Mouse (Mus musculus) gastrocnemius, postnatal 36 days (tissue): Measurements from ENCODE around the gene Klhl18. TPM values are rescaled to one million over a fixed set of nuclear protein-coding genes. Genes with fewer than 3 reads are reported as not detected.
"Not testable (repeated sequence)": the region's sequence is repeated elsewhere in the genome, so short reads cannot be mapped to it uniquely, and the experiment has no call there.

Source experiments
- DNase-seq, 2 experiments: peaks; one replicate each; pipeline ENCODE4 v3.0.0; 2022
- intact Hi-C: fragments of 180-260 bp; cut with DNase I; formaldehyde crosslinking; loops from one replicate; pipeline ENCODE4 v1.15.1; 2025
- total RNA-seq, 2 experiments: library from RNA; stranded (reverse); gene quantifications; 2 replicates each; pipeline ENCODE4 v1.2.3; 2021

Klhl18 gene
- total RNA-seq, 2 experiments from 2014 or later, result 6.6 to 7.9 TPM

DNA sequence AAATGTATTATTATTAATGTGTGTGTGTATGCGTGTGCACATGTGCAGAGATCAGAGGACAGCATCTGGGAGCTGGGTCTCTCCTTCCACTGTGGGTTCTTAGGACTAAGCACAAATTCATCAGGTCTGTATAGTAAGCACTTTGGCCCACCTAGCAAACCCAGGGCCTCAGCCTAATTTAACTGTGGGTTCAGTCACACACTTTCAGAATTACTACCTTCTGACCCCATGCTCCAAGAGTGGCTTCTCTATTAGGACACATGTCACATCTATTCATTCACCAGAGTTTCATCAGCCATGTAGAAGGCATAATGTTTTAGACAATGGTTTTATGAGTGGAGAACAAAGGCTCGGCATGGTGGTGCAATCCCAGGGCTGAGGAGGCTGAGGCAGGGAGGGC is 43.4 kb downstream of the Klhl18 start:
- intact Hi-C loops, result no loop called here

DNA sequence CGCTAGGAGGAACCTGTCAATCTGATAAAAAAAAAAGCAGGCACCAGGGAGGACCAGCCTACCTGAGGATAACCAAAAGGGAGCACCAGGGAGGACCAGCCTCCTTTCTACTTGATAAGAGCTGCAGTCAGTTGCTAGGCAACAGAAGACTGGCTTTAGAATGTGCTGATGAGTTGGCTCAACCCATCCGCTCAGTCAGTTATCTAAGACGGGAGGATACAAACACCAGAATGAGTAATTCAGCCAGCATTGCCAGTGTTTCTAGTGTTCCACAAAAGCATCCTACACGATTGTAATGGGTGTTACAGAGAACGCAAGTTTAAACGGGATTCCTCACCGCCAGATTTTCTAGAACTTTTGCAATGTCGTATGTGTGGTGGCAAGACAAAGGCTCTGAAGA is 45.3 kb downstream of the Klhl18 start:
- intact Hi-C loops, result no loop called here
- no peak for DNase-seq

More for the DNA sequence above, 43.4 kb downstream of the Klhl18 start:
- DNase-seq, result no peak

DNA sequence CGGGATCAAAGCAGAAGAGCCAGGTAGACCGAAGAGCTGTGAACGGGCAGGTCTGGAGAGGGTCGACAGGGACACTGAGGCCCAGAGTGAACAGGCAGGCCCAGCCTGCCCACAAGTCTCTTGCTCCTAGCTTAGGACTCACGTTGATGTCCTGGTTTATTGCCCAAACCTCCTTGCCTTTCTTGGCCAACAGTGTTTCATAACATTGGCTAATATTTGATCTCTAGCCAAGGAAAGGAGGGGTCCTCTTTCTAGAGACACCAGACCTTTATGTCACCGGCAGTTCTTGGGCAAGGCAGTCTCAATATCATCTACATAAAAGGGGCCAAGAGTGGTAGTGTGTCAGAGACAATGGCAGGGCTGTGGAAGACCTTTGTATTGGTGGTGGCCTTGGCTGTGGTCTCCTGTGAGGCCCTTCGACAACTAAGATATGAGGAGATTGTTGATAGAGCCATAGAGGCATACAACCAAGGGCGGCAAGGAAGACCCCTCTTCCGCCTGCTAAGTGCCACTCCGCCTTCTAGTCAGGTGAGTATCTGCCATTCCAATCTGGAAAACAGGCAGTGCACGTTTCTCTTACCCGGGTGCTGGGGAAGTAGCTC is 56.9 kb downstream of the Klhl18 start, which contains the start of gene Ngp:
Ngp (plus strand) TSS at position 237 of the 602 bp plus-strand sequence.
- DNase-seq, result no peak
- intact Hi-C loops, result loop anchor here (10.0 kb wide), 1 partner anchor 445 kb away; no protein-coding TSS in a partner anchor

DNA sequence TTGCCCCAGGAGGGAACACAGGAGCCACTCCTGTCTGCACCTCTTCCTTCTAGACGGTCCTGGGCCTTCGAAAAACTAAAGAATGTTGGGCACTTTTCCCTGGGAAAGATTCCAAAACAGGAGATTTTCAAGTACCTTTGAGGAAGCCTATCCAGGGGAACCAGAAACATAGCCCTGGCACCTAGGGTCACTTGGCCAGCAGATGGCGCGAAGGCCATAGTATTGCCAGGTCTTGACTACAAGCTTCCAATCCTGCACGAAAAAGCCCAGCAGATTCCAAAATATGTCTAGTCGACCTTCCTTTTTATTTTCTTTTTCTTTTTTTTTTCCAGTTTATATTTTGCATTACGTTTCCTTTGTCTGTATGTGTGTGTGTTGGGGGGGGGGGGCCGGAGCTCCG is 62.7 kb downstream of the Klhl18 start:
- intact Hi-C loops, result loop anchor here (2.0 to 10.0 kb wide), 3 partner anchors 219 to 451 kb away; no protein-coding TSS in a partner anchor
- no peak for DNase-seq

DNA sequence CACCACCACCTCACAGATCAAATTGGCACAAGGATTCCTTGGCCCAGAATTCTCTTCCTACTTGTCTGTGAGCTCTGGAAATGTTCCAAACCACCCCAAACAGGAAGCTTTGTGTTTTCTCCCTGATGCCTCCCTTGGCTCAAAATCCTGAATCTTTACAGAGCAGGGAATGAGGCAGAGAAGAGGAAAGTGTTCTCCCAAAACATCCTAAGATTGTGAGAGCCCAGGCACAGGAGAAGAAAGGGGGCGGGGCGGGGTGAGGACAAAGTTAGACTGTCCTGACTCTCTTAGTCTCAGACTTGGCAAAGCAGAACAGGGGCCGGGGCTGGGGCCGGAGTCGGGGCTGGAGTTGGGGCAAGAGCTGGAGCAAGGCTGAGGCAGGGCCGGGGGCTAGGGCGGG is 63.6 kb downstream of the Klhl18 start:
- intact Hi-C loops, result loop anchor here (2.0 to 10.0 kb wide), 3 partner anchors 219 to 452 kb away; no protein-coding TSS in a partner anchor
- no peak for DNase-seq

DNA sequence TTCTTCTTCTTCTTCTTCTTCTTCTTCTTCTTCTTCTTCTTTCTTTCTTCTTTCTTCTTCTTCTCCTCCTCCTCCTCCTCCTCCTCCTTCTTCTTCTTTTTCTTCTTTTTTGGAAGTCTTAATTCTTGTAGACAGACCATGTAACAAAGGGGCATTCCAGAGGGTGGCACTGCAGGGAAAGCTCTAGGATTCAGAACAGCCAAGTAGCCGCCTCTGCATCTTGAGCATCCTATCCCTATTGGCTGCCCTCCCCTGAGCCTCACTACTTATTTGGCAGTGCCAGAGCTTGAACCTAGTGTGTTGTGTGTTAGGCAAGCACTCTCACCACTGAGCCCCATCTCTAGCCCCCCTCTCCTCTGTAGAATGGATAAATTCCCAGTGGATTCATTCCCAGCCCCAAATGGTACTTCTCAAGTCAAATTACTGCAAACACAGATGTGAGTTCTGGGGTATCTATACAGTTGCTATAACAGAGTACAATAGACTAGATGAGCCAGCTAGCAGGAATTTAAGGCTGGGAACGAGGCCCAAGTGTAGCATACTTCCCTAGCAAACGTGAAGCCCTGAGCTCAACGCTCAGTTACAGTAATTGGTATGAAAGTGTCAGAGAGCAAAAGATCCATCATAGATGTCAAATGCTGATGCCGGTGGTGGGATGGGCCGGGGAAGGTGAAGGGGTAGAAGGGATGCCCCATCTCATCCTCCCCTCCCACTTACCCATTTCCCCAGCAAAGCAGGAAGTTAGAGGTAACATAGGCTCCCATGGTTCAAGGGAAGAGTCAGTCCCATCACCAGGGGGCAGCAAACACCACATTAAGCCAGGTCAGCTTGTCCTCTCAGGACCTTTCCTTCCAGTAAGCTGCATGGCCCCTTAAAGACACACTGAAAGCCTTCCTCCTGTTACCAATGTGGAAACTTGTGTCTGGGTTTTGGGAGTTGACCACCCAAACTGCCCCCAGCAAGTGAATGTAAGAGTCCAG is 65.3 kb downstream of the Klhl18 start:
- intact Hi-C loops, result loop anchor here (5.0 to 10.0 kb wide), 2 partner anchors 221 to 454 kb away; no protein-coding TSS in a partner anchor
- DNase-seq, result peak; percentile 73 to 83

DNA sequence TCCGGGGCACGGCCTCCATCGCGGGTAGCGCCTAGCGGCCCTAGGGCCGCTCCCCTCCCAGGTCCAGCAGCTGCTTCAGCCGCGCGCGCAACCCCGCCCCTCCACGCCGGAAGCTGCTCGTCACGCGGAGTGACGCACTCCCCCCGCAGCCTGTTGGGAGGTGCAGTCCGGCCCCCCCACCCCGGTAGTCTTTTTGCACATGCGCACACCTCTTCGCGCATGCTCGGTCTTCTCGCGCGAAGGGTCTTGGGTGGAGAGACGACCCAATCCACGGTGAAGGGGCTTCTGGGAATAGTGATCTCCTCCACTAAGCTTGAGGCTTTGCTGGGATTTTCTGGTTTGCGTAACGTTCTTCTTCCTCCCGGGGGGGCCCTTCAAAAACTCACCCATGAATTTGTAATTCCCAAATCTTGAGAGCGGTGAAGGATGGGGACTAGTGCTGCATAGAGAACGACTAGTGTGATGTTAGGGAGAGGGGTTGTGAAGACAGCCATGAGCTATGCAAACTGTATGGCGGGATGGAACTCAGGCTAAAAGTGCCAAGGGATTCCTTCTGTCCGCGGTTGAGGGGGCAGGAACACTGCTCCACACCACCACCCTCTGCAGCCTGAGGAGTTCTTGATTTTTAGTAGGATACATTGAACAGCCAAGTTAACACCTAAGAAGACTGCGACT is 68.3 kb downstream of the Klhl18 start, which contains the start of gene Ptpn23:
Ptpn23 (minus strand) TSS at position 115 of the 675 bp plus-strand sequence.
- intact Hi-C loops, result no loop called here

DNA sequence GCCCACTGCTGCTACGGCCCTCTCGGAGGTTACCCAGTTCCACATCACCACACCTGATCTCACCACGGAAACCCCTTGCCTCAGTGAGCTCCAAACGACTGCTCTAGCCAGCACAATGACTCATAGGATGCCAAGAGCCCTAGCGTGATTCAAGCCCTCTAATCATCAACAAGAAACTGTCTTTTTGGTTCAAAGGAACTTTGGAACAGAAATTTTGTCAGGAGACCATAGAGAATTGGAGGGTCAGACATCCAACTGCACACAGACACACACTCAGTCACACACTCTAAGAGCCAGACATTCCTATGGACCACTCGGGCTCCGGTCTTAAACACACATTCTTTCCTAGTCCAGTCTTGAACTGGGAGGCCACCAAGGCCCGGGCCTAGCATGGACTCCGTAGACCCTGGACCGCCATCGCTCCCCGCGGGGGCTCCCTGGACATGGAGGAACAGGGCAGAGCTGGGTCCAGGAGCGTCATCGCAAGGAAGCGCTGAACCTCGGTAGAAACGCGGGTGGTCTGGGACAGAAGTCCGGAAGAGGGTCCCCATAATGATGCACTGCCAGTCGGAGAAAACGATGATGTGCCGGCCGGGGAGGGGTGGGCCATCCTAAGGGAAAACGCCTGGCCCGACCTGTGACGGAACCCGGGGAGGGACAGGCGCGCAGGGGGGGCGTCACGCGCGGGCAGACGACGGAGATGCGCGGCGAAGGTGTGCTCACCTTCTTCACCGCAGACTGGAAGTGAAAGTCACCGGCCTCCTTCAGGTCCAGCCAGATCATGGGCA is 69.0 kb downstream of the Klhl18 start:
- peak in 1 of 2 experiments; percentile 14 for DNase-seq
- intact Hi-C loops, result no loop called here

More for the DNA sequence above, 68.3 kb downstream of the Klhl18 start, which contains the start of gene Ptpn23:
- DNase-seq, result peak; percentile 85 to 94

DNA sequence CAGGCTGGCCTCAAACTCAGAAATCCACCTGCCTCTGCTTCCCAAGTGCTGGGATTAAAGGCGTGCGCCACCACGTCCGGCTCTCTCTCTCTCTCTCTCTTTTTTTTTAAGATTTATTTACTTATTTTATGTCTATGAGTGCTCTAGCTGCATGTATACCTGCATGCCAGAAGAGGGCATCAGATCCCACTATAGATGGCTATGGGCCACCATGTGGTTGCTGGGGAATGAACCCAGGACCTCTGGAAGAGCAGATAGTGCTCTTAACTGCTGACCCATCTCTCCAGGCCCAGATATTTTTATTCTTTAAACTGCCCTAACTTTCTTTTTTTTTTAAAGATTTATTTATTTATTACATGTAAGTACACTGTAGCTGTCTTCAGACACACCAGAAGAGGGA is 73.3 kb downstream of the Klhl18 start:
- intact Hi-C loops, result not testable (repeated sequence)

DNA sequence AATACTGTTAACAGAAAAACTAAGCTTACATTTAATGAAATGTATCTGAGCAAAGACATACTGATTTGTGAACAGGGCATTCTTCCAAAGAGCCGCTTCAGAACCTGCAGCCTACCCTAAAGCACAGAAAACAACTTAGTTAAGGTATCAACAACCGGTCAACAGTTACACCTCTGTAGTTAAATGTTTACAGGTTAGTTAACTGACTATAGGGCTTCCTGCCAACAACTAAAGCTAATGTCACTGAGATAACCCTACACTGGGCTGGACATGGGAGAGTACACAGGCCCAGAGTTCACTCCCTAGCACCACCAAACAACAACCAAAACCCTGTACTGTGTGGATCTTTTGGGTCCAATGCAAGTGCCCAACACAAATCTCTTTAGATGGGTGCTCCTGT is 73.8 kb downstream of the Klhl18 start:
- intact Hi-C loops, result no loop called here

More for the DNA sequence above, 73.3 kb downstream of the Klhl18 start:
- DNase-seq, result not testable (repeated sequence)

DNA sequence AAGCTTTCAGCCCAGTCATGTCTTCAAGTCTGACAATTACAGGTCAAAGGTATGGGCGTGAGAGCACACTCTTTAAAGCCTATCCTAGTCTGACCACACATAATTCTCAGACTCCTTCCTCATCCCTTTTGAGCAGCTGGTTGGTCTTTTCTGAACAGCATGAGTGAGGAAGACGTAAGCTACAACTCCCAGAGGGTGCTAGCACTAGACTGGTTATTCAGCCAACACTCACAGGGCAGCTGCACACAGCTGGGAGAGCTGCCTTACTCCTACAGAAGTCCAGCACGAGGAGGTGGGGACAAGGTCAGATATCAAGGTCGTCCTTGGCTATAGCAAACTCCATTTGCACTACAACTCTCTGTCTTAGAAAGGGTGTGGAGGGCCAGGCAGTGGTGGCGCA is 75.8 kb downstream of the Klhl18 start:
- intact Hi-C loops, result no loop called here
- no peak for DNase-seq

More for the DNA sequence above, 73.8 kb downstream of the Klhl18 start:
- no peak for DNase-seq

DNA sequence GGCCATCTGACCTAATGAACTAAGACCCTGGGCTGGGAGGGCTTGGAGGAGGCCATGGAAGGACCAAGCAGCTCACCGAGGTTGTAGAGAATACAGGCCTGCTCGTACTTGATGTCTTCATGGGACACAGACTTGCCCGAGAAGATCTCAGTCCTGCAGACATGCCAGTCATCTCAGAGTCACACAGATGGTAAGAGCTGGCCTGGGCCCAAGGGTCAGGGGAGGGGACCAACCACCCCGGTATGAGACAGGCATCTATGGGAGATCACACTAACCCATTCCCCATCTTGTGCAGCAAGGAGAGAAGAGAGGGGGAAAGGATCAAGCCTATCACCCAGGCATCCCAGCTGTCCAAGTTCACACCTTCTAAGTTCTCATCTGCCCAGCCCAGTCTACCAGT is 83.2 kb downstream of the Klhl18 start:
- DNase-seq, result no peak
- intact Hi-C loops, result no loop called here

DNA sequence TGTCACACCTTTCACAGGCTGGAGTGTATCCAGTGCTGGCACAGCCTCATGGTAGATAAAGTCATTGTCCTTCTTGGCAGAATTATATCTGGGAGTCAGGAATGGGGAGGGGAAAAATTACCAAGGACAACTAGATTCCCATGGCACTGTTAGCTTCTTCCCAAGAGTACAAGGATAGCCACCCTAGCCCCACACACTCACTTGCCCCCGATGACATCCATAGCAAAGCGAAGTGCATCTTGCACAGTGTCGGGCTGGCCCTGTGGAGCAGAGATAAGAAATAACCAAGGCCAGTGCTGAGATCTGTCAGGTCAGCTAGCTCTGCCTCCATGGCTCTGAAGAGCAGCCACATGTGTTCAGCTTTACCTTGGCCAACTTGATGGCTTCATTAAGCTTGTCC is 85.7 kb downstream of the Klhl18 start:
- intact Hi-C loops, result no loop called here
- DNase-seq, result no peak

DNA sequence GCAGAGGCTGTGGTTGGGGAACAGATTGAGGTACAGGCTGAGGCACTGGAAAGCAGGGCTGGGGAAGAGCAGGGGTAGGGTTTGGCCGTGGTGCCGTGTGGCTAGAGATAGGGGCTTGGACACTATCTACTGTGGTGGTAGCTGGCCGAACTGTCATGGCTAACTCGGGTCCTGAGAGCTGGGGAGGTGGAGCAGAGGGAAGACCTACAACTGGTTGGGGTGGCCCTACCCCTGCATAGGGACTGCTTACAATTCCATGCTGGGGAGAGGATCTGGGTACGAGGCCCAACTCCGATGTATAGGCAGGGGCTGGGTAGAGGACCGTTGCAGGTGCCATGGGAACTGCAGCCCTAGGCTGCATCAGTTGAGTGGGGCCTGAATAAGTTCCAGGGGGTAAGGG is 88.5 kb downstream of the Klhl18 start:
- intact Hi-C loops, result no loop called here
- DNase-seq, result no peak

DNA sequence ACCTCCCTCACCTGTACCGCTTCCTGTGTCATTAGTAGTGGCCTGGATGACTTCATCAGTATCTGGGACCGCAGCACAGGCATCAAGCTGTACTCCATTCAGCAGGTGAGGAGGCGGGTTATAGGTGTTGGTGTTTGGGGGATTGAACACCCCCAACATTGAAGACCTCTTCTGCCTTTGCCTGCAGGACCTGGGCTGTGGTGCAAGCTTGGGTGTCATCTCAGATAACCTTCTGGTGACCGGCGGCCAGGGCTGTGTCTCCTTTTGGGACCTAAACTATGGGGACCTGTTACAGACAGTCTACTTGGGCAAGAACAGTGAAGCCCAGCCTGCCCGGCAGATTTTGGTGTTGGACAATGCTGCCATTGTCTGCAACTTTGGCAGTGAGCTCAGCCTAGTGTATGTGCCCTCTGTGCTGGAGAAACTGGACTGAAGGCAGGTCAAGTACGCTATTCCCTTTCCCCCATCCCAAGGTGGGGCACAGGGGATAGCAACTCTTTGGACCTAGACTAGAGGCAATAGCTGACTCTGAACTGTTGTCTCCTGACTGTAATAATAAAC is 92.0 kb downstream of the Klhl18 start:
- no peak for DNase-seq

DNA sequence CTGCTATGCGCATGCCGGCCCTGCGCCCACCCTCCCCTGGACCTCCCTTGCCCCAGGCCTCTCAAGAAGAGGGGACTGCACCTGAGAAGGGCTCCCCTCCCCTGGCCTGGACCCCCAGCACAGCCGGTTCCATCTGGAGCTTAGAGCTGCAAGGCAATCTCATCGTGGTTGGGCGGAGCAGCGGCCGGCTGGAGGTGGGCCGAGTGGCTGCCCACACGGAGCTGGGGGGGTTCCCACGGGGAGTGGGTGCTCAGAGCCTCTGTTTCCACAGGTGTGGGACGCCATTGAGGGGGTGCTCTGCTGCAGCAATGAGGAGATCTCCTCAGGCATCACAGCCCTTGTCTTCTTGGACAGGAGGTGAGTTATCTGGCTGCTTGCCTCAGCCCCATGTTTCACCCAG is 95.2 kb downstream of the Klhl18 start:
- intact Hi-C loops, result no loop called here
- no peak for DNase-seq

More for the DNA sequence above, 92.0 kb downstream of the Klhl18 start:
- intact Hi-C loops, result no loop called here

DNA sequence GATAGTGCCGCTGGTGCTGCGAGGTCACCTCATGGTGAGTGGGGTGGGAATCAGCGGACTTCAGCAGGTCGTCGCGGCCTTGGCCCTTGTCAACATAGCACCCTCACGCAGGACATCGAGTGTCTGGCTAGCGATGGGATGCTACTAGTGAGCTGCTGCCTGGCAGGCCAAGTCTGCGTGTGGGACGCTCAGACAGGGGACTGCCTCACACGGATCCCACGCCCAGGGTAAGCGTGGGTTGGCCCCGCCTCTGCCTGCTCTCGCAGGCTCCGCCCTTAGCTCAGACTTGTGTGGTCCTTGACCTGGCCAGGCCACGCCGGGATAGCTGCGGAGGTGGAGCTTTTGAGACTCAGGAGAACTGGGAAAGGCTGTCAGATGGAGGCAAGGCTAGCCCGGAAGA is 95.8 kb downstream of the Klhl18 start:
- DNase-seq, result no peak
- intact Hi-C loops, result no loop called here

DNA sequence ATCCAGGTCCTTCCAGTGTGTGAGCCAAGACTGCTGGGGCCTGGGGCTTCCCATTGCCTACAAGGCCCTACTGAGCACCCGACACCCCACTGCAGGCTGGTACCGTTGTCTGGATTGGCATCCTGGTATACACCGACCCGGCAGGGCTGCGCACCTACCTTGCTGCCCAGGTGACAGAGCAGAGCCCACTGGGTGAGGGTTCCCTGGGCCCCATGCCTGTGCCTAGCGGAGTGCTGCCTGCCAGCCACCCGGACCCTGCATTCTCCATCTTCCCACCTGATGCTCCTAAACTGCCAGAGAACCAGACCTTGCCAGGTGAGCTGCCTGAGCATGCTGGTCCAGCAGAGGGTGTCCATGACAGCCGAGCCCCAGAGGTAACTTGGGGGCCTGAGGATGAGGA is 97.1 kb downstream of the Klhl18 start:
- DNase-seq, result no peak
- intact Hi-C loops, result no loop called here

DNA sequence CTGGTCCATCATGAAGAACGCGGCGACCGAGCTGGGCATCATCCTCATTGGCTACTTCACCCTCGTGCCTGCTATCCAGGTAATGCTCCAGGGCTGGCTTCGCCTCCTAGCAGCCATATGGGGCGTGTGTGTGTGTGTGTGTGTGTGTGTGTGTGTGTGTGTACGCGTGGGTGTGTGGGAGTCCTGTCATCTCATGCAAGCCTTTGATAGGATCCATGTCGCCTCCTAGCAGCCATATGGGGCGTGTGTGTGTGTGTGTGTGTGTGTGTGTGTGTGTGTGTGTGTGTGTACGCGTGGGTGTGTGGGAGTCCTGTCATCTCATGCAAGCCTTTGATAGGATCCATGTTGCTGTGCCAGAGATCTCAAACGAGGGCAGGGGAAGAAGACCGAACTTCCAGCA is 98.8 kb downstream of the Klhl18 start:
- intact Hi-C loops, DNase-seq: not testable (repeated sequence)
